Mouse (Mus musculus) ES-Bruce4 (cell line): ENCODE measurements around the gene Bcdin3d.

ENCODE experiments used
- CTCF ChIP-seq: IDR thresholded peaks from one replicate; pipeline ENCODE4 v1.8.1; 2011; ENCODE audit warnings: low read depth, low read length
- EP300 ChIP-seq: IDR thresholded peaks from 2 replicates; pipeline ENCODE4 v1.6.1; 2011; ENCODE audit warnings: low read depth, low read length; ENCODE audit not compliant: insufficient read depth
- POLR2A ChIP-seq: IDR thresholded peaks from one replicate; pipeline ENCODE4 v1.8.1; 2011; ENCODE audit warnings: low read length; ENCODE audit not compliant: insufficient read depth

GRCm38 (mm10) chr15:99499726-99500125 is 25.2 kb upstream of the Bcdin3d start:
- no peak for TF ChIP-seq CTCF
- no peak for TF ChIP-seq POLR2A
- no peak for TF ChIP-seq EP300
